Mouse (Mus musculus) MEL (cell line): ENCODE results near the gene Ephb2. TPM values are rescaled to one million over a fixed set of nuclear protein-coding genes. Genes with fewer than 3 reads are reported as not detected.

Source experiments
- DNase-seq: peaks from one replicate; pipeline ENCODE4 v3.0.0; 2011; ENCODE audit warnings: low read depth, low spot score
- H3K27ac ChIP-seq: 2 replicates; pipeline ENCODE4 v1.5.1; 2012; ENCODE audit warnings: low read depth, mild to moderate bottlenecking, control low read depth, low read length, moderate library complexity; ENCODE audit not compliant: control insufficient read depth
- H3K27me3 ChIP-seq, 2 experiments: fragments of 150-350 bp in 1 of 2; sonication (generic) in 1 of 2; 2 replicates each; pipeline ENCODE4 v1.6.1; 2012; ENCODE audit warnings: low read length in 2 of 2, mild to moderate bottlenecking in 2 of 2, improper control_type of control experiment in 1 of 2, moderate library complexity in 1 of 2; ENCODE audit not compliant: insufficient read depth in 2 of 2, control insufficient read depth in 1 of 2
- H3K36me3 ChIP-seq, 2 experiments: 2 replicates each; pipeline ENCODE4 v1.6.1; 2012 to 2014; ENCODE audit warnings: low read length in 2 of 2, improper control_type of control experiment in 1 of 2, inconsistent platforms in 1 of 2, mild to moderate bottlenecking in 1 of 2; ENCODE audit not compliant: insufficient read depth in 2 of 2, control insufficient read depth in 1 of 2
- H3K4me1 ChIP-seq, 2 experiments: fragments of 150-350 bp in 1 of 2; sonication (generic) in 1 of 2; 2 replicates each; pipeline ENCODE4 v1.6.1; 2012; ENCODE audit warnings: low read length in 2 of 2, improper control_type of control experiment in 1 of 2, mild to moderate bottlenecking in 1 of 2; ENCODE audit not compliant: insufficient read depth in 2 of 2, control insufficient read depth in 1 of 2
- H3K4me3 ChIP-seq, 2 experiments: fragments of 150-350 bp in 1 of 2; sonication (generic) in 1 of 2; 2 replicates each; pipeline ENCODE4 v1.5.1; 2012; ENCODE audit warnings: low read depth in 2 of 2, low read length in 2 of 2, mild to moderate bottlenecking in 2 of 2, moderate library complexity in 2 of 2, control low read depth in 1 of 2, improper control_type of control experiment in 1 of 2; ENCODE audit not compliant: control insufficient read depth in 1 of 2, insufficient read depth in 1 of 2
- H3K79me2 ChIP-seq: 2 replicates; pipeline ENCODE4 v1.6.1; 2012; ENCODE audit warnings: mild to moderate bottlenecking, low read length, moderate library complexity; ENCODE audit not compliant: control insufficient read depth, poor library complexity, insufficient read depth
- H3K9ac ChIP-seq: 2 replicates; pipeline ENCODE4 v1.6.1; 2012; ENCODE audit warnings: low read depth, mild to moderate bottlenecking, control low read depth, low read length, moderate library complexity; ENCODE audit not compliant: control insufficient read depth, poor library complexity, severe bottlenecking
- H3K9me3 ChIP-seq: fragments of 150-350 bp; sonication (generic); replicated peaks from 2 replicates; pipeline ENCODE4 v1.6.1; 2012; ENCODE audit warnings: mild to moderate bottlenecking, low read length, improper control_type of control experiment, moderate library complexity; ENCODE audit not compliant: insufficient read depth
- BHLHE40 ChIP-seq: IDR thresholded peaks from 2 replicates; pipeline ENCODE4 v1.6.1; 2012; ENCODE audit warnings: low read depth, mild to moderate bottlenecking, inconsistent platforms, low read length, improper control_type of control experiment, borderline replicate concordance
- CHD2 ChIP-seq: IDR thresholded peaks from 2 replicates; pipeline ENCODE4 v1.6.1; 2011; ENCODE audit warnings: low read length, improper control_type of control experiment
- E2F4 ChIP-seq: IDR thresholded peaks from 2 replicates; pipeline ENCODE4 v1.6.1; 2011; ENCODE audit warnings: low read depth, low read length, improper control_type of control experiment, borderline replicate concordance
- ELF1 ChIP-seq: IDR thresholded peaks from 2 replicates; pipeline ENCODE4 v1.6.1; 2014; ENCODE audit warnings: low read depth, mild to moderate bottlenecking, inconsistent platforms, low read length, improper control_type of control experiment, moderate library complexity
- EP300 ChIP-seq, 2 experiments: IDR thresholded peaks; 2 replicates each; pipeline ENCODE4 v1.6.1; 2011; ENCODE audit warnings: improper control_type of control experiment in 2 of 2, low read length in 2 of 2, low read depth in 1 of 2, mild to moderate bottlenecking in 1 of 2
- ETS1 ChIP-seq: IDR thresholded peaks from 2 replicates; pipeline ENCODE4 v1.6.1; 2012; ENCODE audit warnings: low read depth, mild to moderate bottlenecking, inconsistent platforms, low read length, improper control_type of control experiment, moderate library complexity
- GATA1 ChIP-seq: IDR thresholded peaks from 2 replicates; pipeline ENCODE4 v1.6.1; 2011; ENCODE audit warnings: low read depth, low read length, improper control_type of control experiment
- HCFC1 ChIP-seq: IDR thresholded peaks from 2 replicates; pipeline ENCODE4 v1.6.1; 2012; ENCODE audit warnings: low read depth, mild to moderate bottlenecking, inconsistent platforms, low read length, improper control_type of control experiment, moderate library complexity
- KAT2A ChIP-seq: conservative IDR thresholded peaks from 2 replicates; pipeline ENCODE4 v1.6.1; 2012; ENCODE audit warnings: low read depth, low read length, improper control_type of control experiment, inconsistent platforms
- MAX ChIP-seq: IDR thresholded peaks from 2 replicates; pipeline ENCODE4 v1.6.1; 2011; ENCODE audit warnings: low read length, improper control_type of control experiment
- MEF2A ChIP-seq: IDR thresholded peaks from 2 replicates; pipeline ENCODE4 v1.6.1; 2014; ENCODE audit warnings: low read depth, mild to moderate bottlenecking, inconsistent platforms, low read length, improper control_type of control experiment; ENCODE audit not compliant: poor library complexity, insufficient replicate concordance, severe bottlenecking; ENCODE audit errors: extremely low read depth
- MYB ChIP-seq: IDR thresholded peaks from 2 replicates; pipeline ENCODE4 v1.6.1; 2011; ENCODE audit warnings: mild to moderate bottlenecking, low read depth, low read length, improper control_type of control experiment
- MYC ChIP-seq: IDR thresholded peaks from 2 replicates; pipeline ENCODE4 v1.6.1; 2011; ENCODE audit warnings: low read depth, mild to moderate bottlenecking, low read length, improper control_type of control experiment, moderate library complexity
- NRF1 ChIP-seq: IDR thresholded peaks from 2 replicates; pipeline ENCODE4 v1.6.1; 2014; ENCODE audit warnings: low read depth, mild to moderate bottlenecking, inconsistent platforms, low read length, improper control_type of control experiment, moderate library complexity; ENCODE audit not compliant: poor library complexity, insufficient read depth, severe bottlenecking
- POLR2AphosphoS2 ChIP-seq: IDR thresholded peaks from 2 replicates; pipeline ENCODE4 v1.6.1; 2011; ENCODE audit warnings: low read length, improper control_type of control experiment
- POLR2AphosphoS5 ChIP-seq: IDR thresholded peaks from 2 replicates; pipeline ENCODE4 v1.6.1; 2012; ENCODE audit warnings: low read depth, borderline replicate concordance, mild to moderate bottlenecking, inconsistent platforms, low read length, moderate library complexity, mixed read lengths
- RCOR1 ChIP-seq: IDR thresholded peaks from 2 replicates; pipeline ENCODE4 v1.6.1; 2012; ENCODE audit warnings: low read depth, mild to moderate bottlenecking, inconsistent platforms, low read length, improper control_type of control experiment
- SIN3A ChIP-seq: IDR thresholded peaks from 2 replicates; pipeline ENCODE4 v1.6.1; 2012; ENCODE audit warnings: low read length, improper control_type of control experiment, inconsistent platforms
- SMC3 ChIP-seq: IDR thresholded peaks from 2 replicates; pipeline ENCODE4 v1.6.1; 2011; ENCODE audit warnings: low read depth, low read length, improper control_type of control experiment
- TAL1 ChIP-seq: IDR thresholded peaks from 2 replicates; pipeline ENCODE4 v1.6.1; 2012; ENCODE audit warnings: mild to moderate bottlenecking, inconsistent platforms, low read length, moderate library complexity, mixed read lengths
- TBP ChIP-seq: IDR thresholded peaks from 2 replicates; pipeline ENCODE4 v1.8.0; 2011; ENCODE audit warnings: low read depth, low read length, improper control_type of control experiment
- TCF12 ChIP-seq: IDR thresholded peaks from 2 replicates; pipeline ENCODE4 v1.6.1; 2014; ENCODE audit warnings: low read depth, mild to moderate bottlenecking, inconsistent platforms, low read length, improper control_type of control experiment, moderate library complexity
- UBTF ChIP-seq: IDR thresholded peaks from 2 replicates; pipeline ENCODE4 v1.6.1; 2012; ENCODE audit warnings: low read depth, mild to moderate bottlenecking, inconsistent platforms, low read length, improper control_type of control experiment, moderate library complexity, borderline replicate concordance; ENCODE audit not compliant: insufficient read depth
- USF2 ChIP-seq, 2 experiments: IDR thresholded peaks; 2 replicates each; pipeline ENCODE4 v1.6.1; 2011 to 2012; ENCODE audit warnings: improper control_type of control experiment in 2 of 2, low read length in 2 of 2, borderline replicate concordance in 1 of 2, inconsistent platforms in 1 of 2, low read depth in 1 of 2, mild to moderate bottlenecking in 1 of 2; ENCODE audit not compliant: insufficient read depth in 1 of 2
- polyA plus RNA-seq, 2 experiments: library from polyadenylated mRNA; stranded (reverse) in 1 of 2; unstranded in 1 of 2; fragments of >175 nt in 1 of 2; fragments of >200 nt in 1 of 2; gene quantifications; 2 replicates each; pipeline versions ENCODE4 v1.2.1 to v1.2.4; 2012; ENCODE audit warnings: low replicate concordance in 2 of 2, low read depth in 1 of 2; ENCODE audit not compliant: insufficient read length in 2 of 2, insufficient read depth in 1 of 2, missing spikeins in 1 of 2
- total RNA-seq: library from RNA; depleted of rRNA; stranded (reverse); fragments of 300-350 nt; gene quantifications from 2 replicates; pipeline ENCODE4 v1.2.3, GENCODE M21; 2012

The Ephb2 gene
- total and polyA plus RNA-seq, 3 experiments, result 1.9 to 4.1 TPM; not detected in 1

DNA sequence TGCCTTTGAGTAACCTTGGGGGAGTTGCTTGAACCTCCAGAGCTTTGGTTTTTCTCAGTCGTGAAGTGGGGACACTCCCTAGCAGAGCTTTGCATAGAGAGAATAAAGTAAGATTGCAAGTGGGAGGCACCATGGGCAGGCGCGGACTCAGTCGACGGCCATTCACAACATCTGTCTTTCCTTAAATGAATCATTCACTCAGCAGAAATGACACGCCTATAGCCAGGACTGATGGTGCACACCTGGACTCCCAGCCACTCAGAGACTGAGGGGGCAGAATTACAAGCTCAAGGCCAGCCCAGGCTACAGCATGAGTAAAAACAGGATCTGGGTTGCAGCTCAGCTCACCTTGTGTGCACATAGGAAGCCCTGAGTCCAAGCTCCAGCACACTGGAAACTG, 121.3 kb downstream of the Ephb2 start:
- no peak for DNase-seq
- TF ChIP-seq TBP (no peak), GATA1 (no peak), MEF2A (no peak), RCOR1 (no peak), MYB (no peak), TCF12 (no peak), MAX (no peak), BHLHE40 (no peak), POLR2AphosphoS5 (no peak), UBTF (no peak), SMC3 (no peak), EP300 (IDR thresholded peaks at IDR 0.05; ENCODE audit: low read depth in 1 of 2, low read length in 2 of 2) (no peak), KAT2A (no peak), USF2 (IDR thresholded peaks at IDR 0.05; ENCODE audit: borderline replicate concordance in 1 of 2, insufficient read depth in 1 of 2, low read depth in 1 of 2, low read length in 2 of 2) (no peak), TAL1 (no peak), HCFC1 (no peak), CHD2 (no peak)
- H3K79me2 ChIP-seq, result no peaks in the 10 kb centered on the region
- H3K36me3 ChIP-seq, result peaks cover 0 to 9% of the 10 kb centered on the region in 2 experiments; a peak in 1 of 4 replicates
- H3K9me3 ChIP-seq, result no peaks in the 10 kb centered on the region
- no peaks in the 10 kb centered on the region for H3K27me3 ChIP-seq
- no peak overlapping the region for H3K27ac ChIP-seq
- H3K9ac ChIP-seq, result no peak overlapping the region
- no peak overlapping the region for H3K4me3 ChIP-seq
- H3K4me1 ChIP-seq, result peaks cover 5 to 21% of the 10 kb centered on the region in 2 experiments

DNA sequence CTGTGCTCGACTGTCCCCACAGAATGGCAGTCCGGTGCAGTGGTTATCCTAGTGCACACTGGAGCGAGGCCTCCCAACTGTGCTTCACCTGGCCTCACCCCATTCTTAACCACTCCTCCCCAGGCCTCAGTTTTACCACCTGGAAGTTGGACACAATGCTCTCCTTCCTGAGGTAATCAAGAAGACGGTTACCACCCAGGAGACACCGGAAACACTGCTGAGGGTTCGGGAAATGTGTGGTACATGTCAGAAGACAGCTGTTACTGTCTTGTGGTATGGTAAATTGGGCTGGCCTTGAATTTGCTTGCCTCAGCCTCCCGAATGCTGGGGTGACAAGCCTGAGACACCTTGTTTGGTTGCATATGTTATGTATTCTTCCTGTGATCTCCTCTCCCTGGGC, 121.9 kb downstream of the Ephb2 start:
- H3K9me3 ChIP-seq, result no peaks in the 10 kb centered on the region
- peaks cover 0 to 7% of the 10 kb centered on the region in 2 experiments; a peak in 1 of 4 replicates for H3K36me3 ChIP-seq
- H3K79me2 ChIP-seq, result no peaks in the 10 kb centered on the region
- H3K9ac ChIP-seq, result no peak overlapping the region
- no peaks in the 10 kb centered on the region for H3K27me3 ChIP-seq
- TF ChIP-seq NRF1 (no peak), ETS1 (no peak), MAX (no peak), TAL1 (no peak), ELF1 (no peak), POLR2AphosphoS2 (no peak), TBP (no peak), SIN3A (no peak), MYC (no peak), MYB (no peak), E2F4 (no peak)
- H3K4me1 ChIP-seq, result peaks cover 5 to 15% of the 10 kb centered on the region in 2 experiments
- H3K27ac ChIP-seq, result no peak overlapping the region
- no peak overlapping the region for H3K4me3 ChIP-seq
- no peak for DNase-seq
